Mouse (Mus musculus) lung, postnatal 0 days (tissue): ENCODE measurements at regions not wholly inside any gene's neighbourhood (a gene's known extent, or its start where the extent isn't known, plus 50 kb on each side); places are given as distances from the start of the nearest gene placed in this dataset.
"Not testable (repeated sequence)": the region's sequence is repeated elsewhere in the genome, so short reads cannot be mapped to it uniquely, and the experiment has no call there.

Experiments
- ATAC-seq: fragments of 200-750 bp; cut with Nextera tagmentation; 2 replicates; pipeline ENCODE4 v1.8.0; 2017; ENCODE audit warnings: moderate library complexity
- DNase-seq: peaks from one replicate; pipeline ENCODE4 v3.0.0-alpha.2; 2016; ENCODE audit warnings: low spot score
- H3K27ac ChIP-seq: fragments of 300-500 bp; sonication (generic); 2 replicates; pipeline ENCODE4 v1.5.1; 2014; ENCODE audit warnings: antibody characterized with exemption, mild to moderate bottlenecking, low read length, mixed read lengths
- H3K27me3 ChIP-seq: fragments of 300-500 bp; sonication (generic); replicated peaks from 2 replicates; pipeline ENCODE4 v1.6.1; 2014; ENCODE audit warnings: low read length, mixed read lengths; ENCODE audit not compliant: insufficient read depth
- H3K36me3 ChIP-seq: fragments of 300-500 bp; sonication (generic); 2 replicates; pipeline ENCODE4 v1.6.1; 2014; ENCODE audit warnings: low read length, mixed read lengths; ENCODE audit not compliant: insufficient read depth
- H3K4me1 ChIP-seq: fragments of 300-500 bp; sonication (generic); 2 replicates; pipeline ENCODE4 v1.6.1; 2014; ENCODE audit warnings: antibody characterized with exemption, low read depth, low read length, mixed read lengths; ENCODE audit not compliant: insufficient read depth
- H3K4me2 ChIP-seq: fragments of 300-500 bp; sonication (generic); replicated peaks from 2 replicates; pipeline ENCODE4 v1.6.1; 2014; ENCODE audit warnings: low read depth, mild to moderate bottlenecking, low read length, moderate library complexity, mixed read lengths
- H3K4me3 ChIP-seq: fragments of 300-500 bp; sonication (generic); 2 replicates; pipeline ENCODE4 v1.5.1; 2014; ENCODE audit warnings: low read depth, low read length
- H3K9ac ChIP-seq: fragments of 300-500 bp; sonication (generic); replicated peaks from 2 replicates; pipeline ENCODE4 v1.6.1; 2014; ENCODE audit warnings: low read depth, mild to moderate bottlenecking
- H3K9me3 ChIP-seq: fragments of 300-500 bp; sonication (generic); 2 replicates; pipeline ENCODE4 v1.6.1; 2016; ENCODE audit warnings: low read length, mixed read lengths
- CTCF ChIP-seq: IDR thresholded peaks from 2 replicates; pipeline ENCODE4 v1.5.1; 2016; ENCODE audit warnings: antibody characterized with exemption, mild to moderate bottlenecking
- EP300 ChIP-seq: IDR thresholded peaks from 2 replicates; pipeline ENCODE4 v1.6.1; 2016; ENCODE audit warnings: antibody characterized with exemption, mild to moderate bottlenecking, control low read depth
- WGBS: fragments of 180-500 bp; shearing (Covaris S2); extraction: QIAGEN DNeasy Blood & Tissue Kit; methylation state at CpG from one replicate; pipeline ENCODE4 v1.1.7; 2014; 5-methylcytosine and 5-hydroxymethylcytosine counted together

GRCm38 (mm10) chr12:114909799-114910198, 1137.7 kb upstream of the Zfp386 start:
- H3K9ac ChIP-seq, H3K9me3 ChIP-seq, H3K27me3 ChIP-seq, H3K4me2 ChIP-seq, ATAC-seq, DNase-seq, H3K4me1 ChIP-seq, H3K4me3 ChIP-seq, H3K27ac ChIP-seq, H3K36me3 ChIP-seq: not testable (repeated sequence)
- 74% methylated on average over 2 of the region's 2 CpGs for WGBS

GRCm38 (mm10) chr12:114914406-114914805, 1133.1 kb upstream of the Zfp386 start:
- not testable (repeated sequence) for H3K4me2 ChIP-seq, H3K9ac ChIP-seq, H3K27me3 ChIP-seq, ATAC-seq, H3K9me3 ChIP-seq, H3K36me3 ChIP-seq, H3K4me3 ChIP-seq, DNase-seq, H3K27ac ChIP-seq, H3K4me1 ChIP-seq

- H3K4me1 ChIP-seq: no peaks in the 10 kb centered on the region
- H3K9me3 ChIP-seq: no peaks in the 10 kb centered on the region
- H3K36me3 ChIP-seq: no peaks in the 10 kb centered on the region
- WGBS: 61% methylated on average over 3 of the region's 3 CpGs
- no peak for ATAC-seq
- no peaks in the 10 kb centered on the region for H3K27me3 ChIP-seq
- no peak overlapping the region for H3K27ac ChIP-seq
- no peak overlapping the region for H3K9ac ChIP-seq
- no peak overlapping the region for H3K4me2 ChIP-seq
- H3K4me3 ChIP-seq: no peak overlapping the region
- DNase-seq: no peak
- TF ChIP-seq EP300 (no peak), CTCF (no peak)
Measured at GRCm38 (mm10) chr12:114927691-114928090, 1119.8 kb upstream of the Zfp386 start.

DNA sequence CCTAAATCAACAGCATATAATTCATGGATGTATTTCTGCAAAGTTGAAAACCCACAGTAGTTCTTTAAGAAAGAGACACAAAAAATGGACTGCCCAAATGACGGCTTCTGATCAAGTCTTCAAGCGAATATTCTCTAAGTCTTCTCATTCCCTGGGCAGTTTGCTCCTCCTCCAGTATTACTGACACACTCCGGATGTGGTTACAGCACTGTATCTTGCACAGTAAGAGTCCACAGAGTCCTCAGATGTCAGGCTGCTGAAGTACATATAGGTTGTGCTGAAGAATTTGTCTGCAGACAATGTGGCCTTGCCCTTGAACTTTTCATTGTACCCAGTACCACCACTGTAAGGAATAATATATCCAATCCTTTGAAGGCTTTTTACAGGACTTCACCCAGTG, 1115.4 kb upstream of the Zfp386 start:
- Histone ChIP-seq H3K4me3 (no peak overlapping the region), H3K9me3 (no peaks in the 10 kb centered on the region), H3K9ac (no peak overlapping the region), H3K27me3 (no peaks in the 10 kb centered on the region), H3K36me3 (no peaks in the 10 kb centered on the region), H3K4me1 (no peaks in the 10 kb centered on the region), H3K27ac (no peak overlapping the region), H3K4me2 (no peak overlapping the region)
- ATAC-seq (no peak), DNase-seq (no peak)
- 85% methylated on average over 3 of the region's 3 CpGs for WGBS
- no peak for TF ChIP-seq CTCF
- TF ChIP-seq EP300: no peak

- TF ChIP-seq CTCF (no peak), EP300 (no peak)
- no peak overlapping the region for H3K27ac ChIP-seq
- H3K4me1 ChIP-seq: no peaks in the 10 kb centered on the region
- 61% methylated on average over 2 of the region's 2 CpGs for WGBS
- ATAC-seq (no peak), DNase-seq (no peak)
- H3K27me3 ChIP-seq: no peaks in the 10 kb centered on the region
- no peak overlapping the region for H3K9ac ChIP-seq
- no peaks in the 10 kb centered on the region for H3K9me3 ChIP-seq
- no peak overlapping the region for H3K4me3 ChIP-seq
- no peaks in the 10 kb centered on the region for H3K36me3 ChIP-seq
- no peak overlapping the region for H3K4me2 ChIP-seq
Measured at GRCm38 (mm10) chr12:114932669-114933068, 1114.9 kb upstream of the Zfp386 start.

GRCm38 (mm10) chr12:114936865-114937264, 1110.7 kb upstream of the Zfp386 start:
- not testable (repeated sequence) for H3K36me3 ChIP-seq, H3K4me3 ChIP-seq, H3K27ac ChIP-seq, H3K27me3 ChIP-seq, DNase-seq, H3K4me2 ChIP-seq, H3K4me1 ChIP-seq, H3K9me3 ChIP-seq, ATAC-seq, H3K9ac ChIP-seq

- Histone ChIP-seq H3K9ac (no peak overlapping the region), H3K4me1 (no peaks in the 10 kb centered on the region), H3K27ac (no peak overlapping the region), H3K9me3 (no peaks in the 10 kb centered on the region), H3K4me3 (no peak overlapping the region), H3K4me2 (no peak overlapping the region), H3K27me3 (no peaks in the 10 kb centered on the region), H3K36me3 (no peaks in the 10 kb centered on the region)
- TF ChIP-seq EP300 (no peak), CTCF (no peak)
- ATAC-seq (no peak), DNase-seq (no peak)
Measured at GRCm38 (mm10) chr12:114939576-114939975, 1107.9 kb upstream of the Zfp386 start.
